Mouse (Mus musculus) MN1 (cell line): Measurements from ENCODE around the gene Kmt2b.

Experiments
- DNase-seq: peaks from one replicate; pipeline ENCODE4 v3.0.0-alpha.2; 2016; ENCODE audit warnings: low spot score

The Kmt2b gene

DNA sequence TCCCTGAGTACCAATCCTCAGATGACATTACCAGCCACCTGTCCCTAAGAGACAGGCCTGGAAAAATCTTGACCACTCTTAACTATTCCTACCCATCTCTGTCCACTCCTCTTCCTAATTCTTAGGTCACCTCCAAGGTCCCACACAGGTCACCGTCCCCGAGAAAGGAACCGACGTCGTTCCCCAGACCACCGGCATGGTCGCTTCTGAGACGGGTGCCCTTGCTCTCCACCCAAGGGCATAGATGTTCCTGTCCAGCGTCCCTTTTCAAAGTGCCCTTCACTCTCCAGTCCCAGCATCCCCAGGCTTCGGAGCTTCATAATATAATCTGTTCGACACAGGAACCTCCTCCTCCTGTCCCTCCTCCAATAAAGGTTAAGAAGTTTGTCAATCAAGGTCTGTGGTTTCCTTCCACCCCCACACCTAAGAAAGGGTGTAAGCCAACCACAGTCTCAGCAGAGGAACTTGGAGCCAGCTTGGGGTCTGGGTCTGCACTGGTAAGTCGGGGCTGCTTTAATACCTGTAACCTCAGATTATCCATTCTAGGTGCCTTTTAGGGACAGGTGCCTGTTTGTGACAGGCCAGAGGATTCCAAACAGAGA is 23.5 kb downstream of the Kmt2b start, which contains the start of gene Igflr1:
Gene Igflr1, plus strand, starts transcription at position 458 of the 602 bp plus-strand sequence.
- no peak for DNase-seq

DNA sequence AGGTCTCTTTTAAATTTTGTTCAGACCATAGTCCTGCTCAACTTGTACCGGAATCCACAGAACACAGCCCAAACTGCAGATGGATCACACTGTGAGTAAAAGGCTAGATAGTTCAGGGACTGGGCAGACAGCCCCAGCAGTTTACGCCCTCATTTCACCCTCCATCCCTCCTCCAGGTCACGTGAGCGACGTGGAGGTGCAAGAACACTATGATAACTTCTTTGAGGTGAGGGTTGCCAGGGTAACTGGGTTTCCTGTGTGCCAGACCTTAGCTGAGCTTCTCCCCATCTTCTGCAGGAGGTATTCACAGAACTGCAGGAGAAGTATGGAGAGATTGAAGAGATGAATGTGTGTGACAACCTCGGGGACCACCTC is 24.6 kb downstream of the Kmt2b start:
- no peak for DNase-seq

DNA sequence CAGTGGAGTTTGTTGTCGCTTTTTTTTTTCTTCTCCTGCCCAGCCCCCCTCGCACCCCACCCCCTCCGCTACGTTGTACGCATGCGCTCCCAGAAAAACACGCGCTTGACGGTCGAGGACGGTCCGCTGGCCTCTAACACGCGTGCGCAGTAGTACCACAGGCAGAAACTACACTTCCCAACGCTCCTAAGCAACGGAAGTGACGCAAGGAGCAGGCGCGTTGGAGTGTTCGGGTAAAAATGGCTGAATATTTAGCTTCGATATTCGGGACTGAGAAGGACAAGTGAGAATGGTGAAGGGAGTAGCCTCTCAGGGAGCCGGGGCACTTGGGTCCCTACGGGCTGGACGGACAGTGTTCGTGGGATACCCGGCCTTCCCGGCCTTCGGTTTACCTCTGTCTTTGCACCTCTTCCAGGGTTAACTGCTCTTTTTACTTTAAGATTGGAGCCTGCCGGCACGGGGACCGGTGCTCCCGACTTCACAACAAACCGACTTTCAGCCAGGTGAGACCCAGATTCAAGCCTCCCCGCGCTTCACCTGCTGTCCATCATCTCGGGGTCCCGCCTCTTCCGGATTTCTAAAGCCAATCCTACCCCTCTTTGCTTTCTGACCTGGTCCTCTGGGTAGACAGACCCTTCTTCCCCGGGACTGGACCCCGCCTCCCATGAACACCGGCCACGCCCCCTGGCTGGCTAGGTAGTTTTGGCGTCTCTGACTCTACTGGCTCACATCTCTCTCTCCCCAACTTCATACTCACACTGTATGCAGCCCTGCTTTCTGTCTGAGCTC is 25.2 kb downstream of the Kmt2b start, which contains the start of the genes U2af1l4, Gm49396 and Psenen:
Gene U2af1l4, plus strand, starts transcription at position 185 of the 789 bp plus-strand sequence.
Gene Gm49396, plus strand, starts transcription at position 228 of the 789 bp plus-strand sequence.
Gene Psenen, minus strand, starts transcription at position 511 of the 789 bp plus-strand sequence.
- DNase-seq = peak; percentile 97

DNA sequence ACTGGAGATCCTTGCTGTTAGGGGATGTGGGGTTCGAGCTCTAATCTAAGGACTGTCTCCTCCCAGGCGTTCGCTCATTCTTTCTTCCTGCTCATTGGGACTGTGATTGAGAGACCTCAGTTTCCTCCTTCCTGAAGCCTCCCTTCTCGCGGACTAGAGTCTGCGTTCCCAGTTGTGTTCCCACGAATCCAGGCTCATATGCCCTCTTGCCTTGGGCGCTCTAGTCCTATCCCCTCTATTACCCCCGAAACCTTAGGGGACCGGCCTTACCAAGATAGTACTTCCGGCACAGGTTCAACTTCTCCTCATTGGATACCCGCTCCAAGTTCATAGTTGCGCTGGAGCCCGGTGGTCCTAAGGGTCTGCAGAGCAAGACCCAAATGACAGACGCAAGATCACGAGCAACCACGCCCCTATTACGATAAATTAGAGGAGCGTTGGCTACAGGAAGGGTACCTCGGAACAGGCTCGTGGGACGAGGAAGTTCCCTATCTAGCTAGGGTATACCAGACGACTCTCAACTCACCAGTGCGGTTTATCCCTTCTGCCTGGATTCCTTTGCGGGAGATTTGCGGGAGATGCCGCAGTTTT is 25.9 kb downstream of the Kmt2b start:
- peak; percentile 17 for DNase-seq

GRCm38 (mm10) chr7:30560296-30560695 is 28.2 kb downstream of the Kmt2b start:
- no peak for DNase-seq

GRCm38 (mm10) chr7:30559443-30559954 is 29.0 kb downstream of the Kmt2b start, which contains the start of gene Lin37:
Gene Lin37, minus strand, starts transcription at chr7:30559838.
- DNase-seq = peak; percentile 95

- DNase-seq = peak; percentile 31
Observed at GRCm38 (mm10) chr7:30558656-30559442, 29.7 kb downstream of the Kmt2b start.

GRCm38 (mm10) chr7:30557901-30558514 is 30.5 kb downstream of the Kmt2b start:
- peak; percentile 37 for DNase-seq

- peak; percentile 40 for DNase-seq
Observed at GRCm38 (mm10) chr7:30556894-30557536, 31.5 kb downstream of the Kmt2b start.

DNA sequence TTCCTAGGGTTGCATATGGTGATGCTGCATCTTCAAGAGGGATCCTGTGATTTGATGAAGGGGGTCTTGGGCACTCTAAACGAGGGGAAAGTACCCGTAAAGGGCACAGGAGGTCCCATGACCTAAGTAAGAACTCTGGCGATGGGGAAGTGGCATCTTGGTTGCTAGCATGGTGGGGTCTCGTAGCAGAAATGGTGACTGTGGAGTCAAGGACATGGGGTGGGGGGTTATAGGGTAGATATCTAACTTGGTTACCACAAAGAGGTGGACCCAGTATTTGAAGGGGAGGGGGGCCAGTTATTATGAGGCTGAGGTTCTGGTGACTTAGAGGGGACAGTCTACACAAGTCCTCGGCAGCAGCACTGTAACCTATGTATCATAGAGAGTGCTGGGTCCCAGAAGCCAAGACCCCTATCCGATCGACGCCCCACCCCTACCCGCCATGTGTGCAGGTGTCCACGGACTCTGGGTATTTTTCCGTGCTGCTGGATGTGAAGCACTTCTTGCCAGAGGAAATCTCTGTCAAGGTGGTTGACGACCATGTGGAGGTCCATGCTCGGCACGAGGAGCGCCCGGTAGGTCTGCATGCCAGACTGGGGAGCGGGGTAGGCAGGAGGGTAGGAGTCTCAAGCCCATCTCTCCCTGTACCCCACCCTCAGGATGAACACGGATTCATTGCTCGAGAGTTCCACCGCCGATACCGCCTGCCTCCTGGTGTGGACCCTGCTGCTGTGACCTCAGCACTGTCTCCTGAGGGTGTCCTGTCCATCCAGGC is 34.5 kb downstream of the Kmt2b start:
- DNase-seq = no peak

- peak; percentile 67 for DNase-seq
Observed at GRCm38 (mm10) chr7:30553021-30553589, 35.4 kb downstream of the Kmt2b start.

GRCm38 (mm10) chr7:30552102-30553020 is 36.2 kb downstream of the Kmt2b start, which contains the start of the genes Hspb6 and Proser3:
Gene Hspb6, plus strand, starts transcription at chr7:30552178.
Gene Proser3, minus strand, starts transcription at chr7:30552299.
- DNase-seq = peak; percentile 98

GRCm38 (mm10) chr7:30551445-30552101 is 37.0 kb downstream of the Kmt2b start:
- no peak for DNase-seq

- no peak for DNase-seq
Observed at GRCm38 (mm10) chr7:30550603-30551002, 37.9 kb downstream of the Kmt2b start.

DNA sequence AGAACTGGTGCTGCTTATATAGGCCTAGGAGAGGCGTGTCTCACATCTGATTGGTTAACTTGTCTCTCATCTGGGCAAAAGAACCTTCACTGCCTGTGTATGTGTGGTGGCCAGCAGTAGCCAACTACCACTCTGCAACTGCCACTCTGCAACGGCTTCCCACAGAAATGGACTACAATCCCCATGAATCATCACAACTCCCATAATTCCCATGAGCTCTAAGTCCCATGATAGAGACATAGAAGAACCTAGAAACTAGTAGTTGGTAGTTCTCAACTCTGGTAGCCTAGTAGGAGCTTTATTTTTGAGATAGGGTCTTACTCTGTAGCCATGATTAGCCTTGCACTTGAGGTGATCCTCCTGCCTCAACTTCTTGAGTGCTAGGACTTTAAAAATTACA is 38.6 kb downstream of the Kmt2b start:
- no peak for DNase-seq

DNA sequence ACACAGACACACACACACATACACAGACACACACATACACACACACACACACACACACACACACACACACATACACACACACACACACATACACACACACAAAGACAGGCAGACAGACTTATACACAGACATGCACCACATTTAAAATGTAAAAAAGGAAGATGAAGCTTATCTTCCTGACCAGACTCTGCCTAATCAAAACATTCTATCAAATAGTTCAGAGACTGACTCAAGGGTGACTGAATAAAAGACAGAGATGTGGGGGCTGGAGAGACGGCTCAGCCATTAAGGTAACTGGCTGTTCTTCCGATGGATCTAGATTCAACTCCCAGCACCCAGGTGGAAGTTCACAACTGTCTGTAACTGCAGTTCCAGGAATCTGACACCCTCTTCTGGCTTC is 44.2 kb downstream of the Kmt2b start:
- DNase-seq = no peak

DNA sequence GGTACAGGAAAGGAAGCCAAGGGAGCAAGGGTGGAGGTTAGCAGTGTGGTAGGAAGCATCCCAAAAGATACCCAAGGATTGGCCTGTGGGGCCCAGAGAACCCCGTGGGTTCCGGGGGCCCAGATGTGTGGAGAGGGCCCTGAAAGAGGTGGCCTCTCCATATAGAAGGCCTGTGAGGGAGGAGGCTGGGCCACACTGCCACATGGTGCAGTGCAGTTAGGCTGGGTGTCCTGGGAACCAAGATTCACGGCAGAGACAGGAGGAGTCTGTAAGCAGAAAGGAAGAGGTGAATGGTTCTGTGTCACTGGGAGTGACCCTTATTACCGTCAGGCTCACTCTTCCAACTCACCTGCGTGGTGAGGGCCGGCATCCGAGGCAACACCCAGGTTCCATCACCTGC is 48.0 kb downstream of the Kmt2b start:
- no peak for DNase-seq
